Mouse (Mus musculus): Measurements from ENCODE around the gene Zscan2.

The Zscan2 gene

DNA sequence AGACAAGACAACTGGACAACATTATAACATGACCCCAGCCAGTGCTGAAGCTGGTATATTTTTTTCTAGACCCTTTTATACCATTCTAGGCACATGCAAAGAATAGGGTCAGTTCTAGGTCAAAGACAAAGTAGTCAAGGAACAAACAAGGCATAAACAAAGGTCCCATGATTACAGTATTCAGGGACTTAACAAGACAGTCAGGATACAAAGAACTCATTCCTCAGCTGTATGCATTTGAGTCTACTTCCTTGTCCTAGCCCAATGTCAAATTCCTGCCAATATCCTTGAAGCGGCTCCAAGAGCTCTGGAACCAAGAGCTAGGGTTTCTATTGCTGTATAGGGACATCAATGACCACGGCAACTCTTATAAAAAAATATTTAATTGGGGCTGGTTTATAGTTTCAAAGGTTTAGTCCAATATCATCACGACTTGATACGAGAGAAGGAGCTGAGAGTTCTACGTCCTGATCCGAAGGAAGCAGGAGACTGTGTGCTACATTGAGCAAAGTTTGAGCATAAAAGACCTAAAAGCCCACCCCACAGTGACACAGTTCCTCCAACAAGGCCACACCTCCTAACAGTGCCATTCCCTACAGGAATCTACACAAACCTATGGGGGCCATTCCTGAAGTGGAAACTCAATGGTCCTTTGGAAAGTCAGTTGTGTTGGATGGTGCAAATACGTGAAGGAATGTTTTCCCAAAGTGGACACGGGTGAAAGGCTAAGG, 16.6 kb upstream of the Zscan2 start:
- peak; percentile 92 for DNase-seq (ENCODE audit: low read depth, low spot score)

DNA sequence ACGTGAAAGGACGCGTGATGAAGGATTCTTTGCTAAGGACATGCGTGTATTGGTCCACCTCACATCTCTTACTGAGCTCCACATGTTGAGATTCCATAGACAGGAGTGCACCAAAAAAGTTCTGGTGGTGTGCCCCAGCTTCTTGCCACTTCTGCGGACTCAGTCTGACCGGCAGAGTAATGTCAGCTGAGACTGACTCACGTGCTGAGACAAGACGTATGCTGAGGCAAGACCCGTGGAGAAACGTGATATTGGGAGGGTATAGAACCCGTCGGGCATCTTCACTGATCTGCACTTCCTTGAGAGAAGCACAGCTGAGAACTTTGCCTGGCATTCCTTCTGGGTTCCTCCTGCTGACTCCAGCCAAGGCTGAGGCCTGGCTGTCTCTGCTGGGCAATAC, 16.0 kb upstream of the Zscan2 start:
- DNase-seq (ENCODE audit: low read depth, low spot score): peak; percentile 45

- DNase-seq (ENCODE audit: low read depth, low spot score): peak; percentile 90
Observed at GRCm38 (mm10) chr7:80845621-80846279, 15.0 kb upstream of the Zscan2 start.

DNA sequence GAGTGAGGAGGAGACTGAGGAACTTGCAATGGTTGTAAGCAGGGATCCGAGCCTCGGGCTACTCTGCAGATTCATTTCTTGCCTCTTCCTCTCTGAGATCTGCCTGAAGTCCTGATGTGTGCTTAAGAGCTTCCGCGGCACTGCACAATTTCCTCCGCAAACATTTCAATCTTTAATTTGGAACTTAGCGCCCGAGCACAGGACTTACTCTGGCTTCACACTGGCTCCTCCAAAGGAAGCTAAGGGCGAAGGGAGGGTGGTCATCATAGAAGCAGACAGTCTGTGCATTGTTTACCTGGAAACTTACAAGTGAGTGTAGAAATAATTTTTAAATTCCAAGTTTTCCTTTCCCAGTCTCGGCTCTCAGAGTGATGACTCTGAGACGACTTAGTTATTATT, 14.4 kb upstream of the Zscan2 start:
- DNase-seq (ENCODE audit: low read depth, low spot score): no peak

- DNase-seq (ENCODE audit: low read depth, low spot score): peak; percentile 85
Observed at GRCm38 (mm10) chr7:80846709-80847108, 14.0 kb upstream of the Zscan2 start.

DNA sequence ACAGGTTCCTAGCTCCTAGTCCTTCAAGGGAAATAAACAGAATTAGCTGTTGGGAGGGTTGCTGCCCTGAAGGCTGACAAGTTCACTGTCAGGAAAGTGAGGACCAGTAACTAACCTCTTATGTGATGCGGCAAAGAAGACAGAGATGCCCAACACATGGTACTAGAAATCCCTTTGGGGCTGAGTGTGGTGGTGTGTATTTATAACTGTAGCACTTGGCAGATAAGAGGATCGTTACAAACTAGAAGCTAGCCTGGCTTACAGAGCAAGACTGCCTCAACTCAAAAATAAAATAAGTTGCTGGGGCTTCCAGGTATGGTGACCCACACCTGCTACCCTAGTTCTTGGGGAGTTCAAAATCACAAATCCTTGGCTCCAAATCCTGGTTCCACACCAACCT, 11.5 kb upstream of the Zscan2 start:
- no peak for DNase-seq (ENCODE audit: low read depth, low spot score)

DNA sequence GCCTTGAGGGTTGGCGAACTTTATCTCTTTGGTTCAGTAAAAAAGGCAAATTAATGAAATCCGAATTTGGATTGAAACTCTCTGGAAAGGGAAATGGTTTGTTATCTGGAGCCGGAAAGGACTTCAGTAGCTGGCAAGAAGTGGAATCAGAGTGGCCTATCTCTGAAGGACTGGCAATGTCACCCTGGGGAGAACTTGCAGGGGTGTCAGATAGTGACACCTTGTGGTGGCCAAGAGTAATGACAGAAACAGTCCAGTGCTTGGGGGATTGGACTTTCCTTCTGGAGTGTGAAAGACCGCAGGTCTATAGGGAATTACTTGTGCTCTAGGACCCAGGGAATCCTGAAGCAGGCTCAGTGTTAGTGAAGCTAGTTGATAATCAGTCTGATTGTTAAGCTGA, 11.0 kb upstream of the Zscan2 start:
- DNase-seq (ENCODE audit: low read depth, low spot score): peak; percentile 91

DNA sequence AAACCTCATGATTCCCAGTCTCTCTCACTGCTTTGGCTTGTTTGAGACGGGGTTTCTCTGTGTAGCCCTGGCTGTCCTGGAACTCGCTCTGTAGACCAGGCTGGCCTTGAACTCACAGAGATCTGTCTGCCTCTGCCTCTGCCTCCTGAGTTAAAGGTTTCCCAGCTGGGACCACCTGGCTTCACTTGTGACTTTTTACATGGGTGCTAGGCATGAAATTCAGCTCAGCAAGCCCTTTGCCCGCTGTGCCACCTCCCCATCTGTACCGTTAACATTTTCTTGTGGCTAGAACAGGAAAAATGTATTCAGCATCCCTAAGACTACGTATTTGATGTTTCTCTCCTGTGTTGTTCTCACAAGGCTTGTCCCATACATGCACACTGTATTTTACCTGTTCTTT, 10.2 kb upstream of the Zscan2 start:
- no peak for DNase-seq (ENCODE audit: low read depth, low spot score)

- DNase-seq (ENCODE audit: low read depth, low spot score): no peak
Observed at GRCm38 (mm10) chr7:80853218-80853617, 7.5 kb upstream of the Zscan2 start.

DNA sequence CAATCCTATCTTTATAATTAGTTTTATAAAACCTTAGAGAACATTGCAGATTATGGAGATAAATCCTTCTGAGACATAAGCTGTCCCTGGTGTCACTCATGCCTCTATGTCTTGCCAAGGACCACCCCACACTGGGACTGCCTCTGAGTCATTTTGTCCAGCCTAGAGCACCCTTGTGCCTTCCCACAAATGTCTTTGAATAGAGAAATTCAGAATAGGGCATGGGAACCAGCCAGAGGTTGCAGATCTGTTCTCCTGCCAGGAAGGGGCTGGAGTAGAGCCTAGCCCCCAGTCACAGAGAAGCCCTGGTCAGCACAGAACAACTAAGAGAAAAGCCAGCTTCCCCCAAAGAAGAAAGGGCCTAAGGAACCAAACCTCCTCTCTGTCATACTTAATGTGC, 5.4 kb upstream of the Zscan2 start:
- no peak for DNase-seq (ENCODE audit: low read depth, low spot score)

DNA sequence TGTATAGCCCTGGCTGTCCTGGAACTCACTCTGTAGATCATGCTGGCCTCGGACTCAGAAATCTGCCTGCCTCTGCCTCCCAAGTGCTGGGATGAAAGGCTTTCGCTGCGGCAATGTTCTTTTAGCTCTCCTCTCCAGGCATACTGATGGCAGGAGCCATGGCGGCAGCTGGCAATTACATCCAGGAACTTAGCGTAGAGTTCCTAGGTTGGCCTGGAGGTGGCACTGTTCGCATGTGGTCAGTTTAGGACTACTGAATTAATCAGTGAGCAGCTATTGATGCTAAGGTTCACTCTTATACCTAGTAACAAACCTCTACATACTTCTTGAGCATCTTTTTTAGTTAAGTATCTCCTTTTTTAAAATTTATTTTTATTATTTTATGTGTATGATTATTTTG, 3.5 kb upstream of the Zscan2 start:
- peak; percentile 87 for DNase-seq (ENCODE audit: low read depth, low spot score)

DNA sequence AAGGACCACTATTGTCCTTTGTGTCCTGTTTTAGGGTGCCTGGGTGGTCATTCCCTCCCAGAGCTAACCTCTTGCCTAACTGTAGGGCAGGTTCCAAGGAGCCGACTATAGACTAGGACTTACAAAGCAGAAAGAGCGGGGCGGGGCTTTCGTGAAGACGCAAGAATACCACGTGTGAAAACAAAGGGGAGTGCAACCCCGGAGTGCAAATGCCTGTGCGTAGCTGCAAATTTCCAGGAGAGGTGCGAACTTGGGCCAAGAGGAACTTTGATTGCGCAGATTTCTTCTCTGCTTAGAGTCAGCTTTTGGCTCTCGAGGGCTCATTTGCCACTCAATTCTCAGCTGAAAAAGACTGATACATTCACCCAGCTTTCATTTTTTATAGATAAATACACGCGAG, 493 bp upstream of the Zscan2 start:
- DNase-seq (ENCODE audit: low read depth, low spot score): peak; percentile 82

- peak; percentile 63 for DNase-seq (ENCODE audit: low read depth, low spot score)
Observed at GRCm38 (mm10) chr7:80862475-80862874, 1.8 kb downstream of the Zscan2 start.

GRCm38 (mm10) chr7:80863520-80863919, 2.8 kb downstream of the Zscan2 start:
- no peak for DNase-seq (ENCODE audit: low read depth, low spot score)

- no peak for DNase-seq (ENCODE audit: low read depth, low spot score)
Observed at GRCm38 (mm10) chr7:80864151-80864550, 3.4 kb downstream of the Zscan2 start.

DNA sequence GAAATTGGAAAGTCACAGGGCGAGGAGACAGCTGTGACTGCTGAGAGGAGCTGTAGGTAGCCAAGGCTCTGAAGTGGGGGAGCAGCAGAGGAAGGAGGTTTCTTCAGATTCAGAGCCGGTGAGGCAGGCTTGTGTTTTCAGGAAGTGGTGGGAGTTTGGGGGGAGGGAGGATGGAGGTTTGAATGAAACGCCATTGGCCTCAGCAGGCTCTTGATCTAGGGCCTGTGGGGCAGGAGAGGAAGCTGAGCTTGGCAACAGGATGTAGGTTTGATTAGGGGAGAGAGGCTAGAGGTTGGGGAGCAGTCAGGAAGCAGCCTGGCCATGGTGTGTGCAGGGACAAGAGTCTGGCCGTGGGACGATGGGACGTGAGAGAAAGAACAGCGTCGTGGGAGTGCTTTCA, 4.1 kb downstream of the Zscan2 start:
- DNase-seq (ENCODE audit: low read depth, low spot score): no peak

GRCm38 (mm10) chr7:80865521-80865920, 4.8 kb downstream of the Zscan2 start:
- no peak for DNase-seq (ENCODE audit: low read depth, low spot score)

DNA sequence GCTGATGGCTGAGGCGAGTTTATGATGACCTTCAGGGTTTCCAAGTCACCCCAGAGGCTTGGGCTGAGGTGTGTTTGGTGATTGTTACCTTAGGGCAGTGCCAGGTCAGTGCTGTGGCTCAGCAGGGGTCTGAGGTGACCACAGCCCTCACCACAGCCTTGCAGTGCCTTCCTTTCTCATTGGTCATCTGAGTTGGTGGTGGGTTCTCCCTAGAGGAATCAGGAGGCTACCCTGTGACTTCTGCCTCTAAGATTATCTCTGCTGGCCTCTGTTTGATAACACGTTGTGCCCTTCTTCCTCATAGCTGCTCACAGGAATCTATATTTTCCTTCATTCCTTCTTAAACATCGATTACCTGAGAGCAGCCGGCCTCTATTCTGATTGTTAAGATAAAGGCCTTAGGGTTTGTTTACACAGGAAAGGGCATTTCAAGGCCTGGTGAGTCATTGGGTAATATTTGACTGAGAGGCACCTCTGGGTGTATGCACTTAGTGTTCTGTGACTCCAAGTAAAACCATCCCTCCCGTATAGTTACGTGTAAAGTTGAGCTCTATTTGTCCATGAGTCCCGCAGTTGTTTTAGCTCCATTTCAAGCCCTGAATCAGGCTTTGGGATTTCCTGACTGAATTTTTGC, 5.9 kb downstream of the Zscan2 start:
- DNase-seq (ENCODE audit: low read depth, low spot score): no peak

DNA sequence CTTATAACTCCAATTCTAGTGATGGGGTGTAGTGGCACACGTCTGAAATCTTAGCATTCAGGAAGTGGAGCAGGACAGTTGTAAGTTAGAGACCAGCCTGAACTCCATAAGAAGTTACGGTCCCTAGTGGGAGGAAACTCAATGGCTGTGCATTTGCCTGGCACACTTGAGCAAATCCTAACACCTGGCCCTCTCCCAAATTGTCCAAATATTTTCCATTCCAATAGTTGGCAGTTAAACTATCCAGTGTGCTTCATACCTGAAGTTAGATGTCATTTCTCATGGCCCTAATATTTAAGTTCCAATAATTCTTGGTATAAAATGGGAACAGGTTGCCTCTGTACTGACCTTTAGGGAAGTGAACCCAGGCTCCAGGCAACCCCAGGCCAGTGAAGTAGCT, 8.0 kb downstream of the Zscan2 start:
- no peak for DNase-seq (ENCODE audit: low read depth, low spot score)

DNA sequence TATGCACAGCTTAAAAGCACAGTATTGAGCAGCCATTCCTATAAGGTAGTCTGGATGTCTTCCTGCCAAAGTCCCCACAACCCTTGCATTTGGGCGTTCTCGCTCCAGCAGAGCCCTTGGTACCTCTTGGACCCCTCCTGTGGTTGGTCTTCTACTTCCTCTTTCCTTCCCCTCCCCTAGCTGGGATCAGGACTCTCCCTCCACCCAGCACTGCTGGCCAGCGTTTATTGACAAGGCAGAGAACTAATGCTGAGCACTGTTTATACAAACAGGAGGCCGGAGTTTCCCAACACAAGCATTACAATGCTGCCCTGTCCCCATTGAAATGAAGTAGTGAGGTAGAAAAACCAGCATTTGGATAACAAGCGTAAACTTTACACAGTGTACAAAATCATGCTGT, 12.3 kb downstream of the Zscan2 start:
- DNase-seq (ENCODE audit: low read depth, low spot score): no peak

GRCm38 (mm10) chr7:80873631-80874030, 12.9 kb downstream of the Zscan2 start:
- DNase-seq (ENCODE audit: low read depth, low spot score): peak; percentile 56

DNA sequence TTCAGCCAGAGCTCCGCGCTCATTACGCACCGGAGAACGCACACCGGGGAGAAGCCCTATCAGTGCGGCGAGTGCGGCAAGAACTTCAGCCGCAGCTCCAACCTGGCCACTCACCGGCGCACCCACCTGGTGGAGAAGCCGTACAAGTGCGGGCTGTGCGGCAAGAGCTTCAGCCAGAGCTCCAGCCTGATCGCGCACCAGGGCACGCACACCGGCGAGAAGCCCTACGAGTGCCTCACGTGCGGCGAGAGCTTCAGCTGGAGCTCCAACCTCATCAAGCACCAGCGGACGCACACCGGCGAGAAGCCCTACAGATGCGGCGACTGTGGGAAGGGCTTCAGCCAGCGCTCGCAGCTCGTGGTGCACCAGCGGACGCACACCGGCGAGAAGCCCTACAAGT, 15.0 kb downstream of the Zscan2 start:
- peak; percentile 82 for DNase-seq (ENCODE audit: low read depth, low spot score)

Data from ZHBTc4 (cell line).